Mouse (Mus musculus) G1E (cell line): ENCODE data around the gene Snapc4. TPM values are rescaled to one million over a fixed set of nuclear protein-coding genes. Genes with fewer than 3 reads are reported as not detected.

Experiments used
- ATAC-seq: 2 replicates; pipeline ENCODE4 v1.8.0; 2016; ENCODE audit warnings: mild to moderate bottlenecking; ENCODE audit not compliant: insufficient number of reproducible peaks, poor library complexity, low FRiP score, severe bottlenecking; ENCODE audit errors: extremely low read depth
- DNase-seq: peaks from one replicate; pipeline ENCODE4 v3.0.0; 2012; ENCODE audit warnings: low spot score
- H3K27me3 ChIP-seq: 2 replicates; pipeline ENCODE4 v1.6.1; 2012; ENCODE audit warnings: mild to moderate bottlenecking, low read length, inconsistent platforms; ENCODE audit not compliant: insufficient read depth
- H3K36me3 ChIP-seq: replicated peaks from 2 replicates; pipeline ENCODE3; 2012; ENCODE audit warnings: mild to moderate bottlenecking, inconsistent platforms
- H3K4me1 ChIP-seq: 2 replicates; pipeline ENCODE4 v1.6.1; 2012; ENCODE audit warnings: low read depth, low read length, inconsistent platforms, mixed read lengths; ENCODE audit not compliant: insufficient read depth
- H3K4me3 ChIP-seq: 2 replicates; pipeline ENCODE4 v1.5.1; 2012; ENCODE audit warnings: low read depth, mild to moderate bottlenecking, inconsistent platforms, low read length, moderate library complexity, mixed read lengths
- H3K9me3 ChIP-seq: replicated peaks from 2 replicates; pipeline ENCODE4 v1.6.1; 2012; ENCODE audit warnings: inconsistent platforms
- CTCF ChIP-seq: IDR thresholded peaks from 2 replicates; pipeline ENCODE4 v1.5.1; 2012; ENCODE audit warnings: low read depth, low read length, inconsistent platforms, mixed read lengths
- GATA1 ChIP-seq: IDR thresholded peaks from 2 replicates; pipeline ENCODE4 v1.6.1; 2012; ENCODE audit warnings: borderline replicate concordance, low read length, inconsistent platforms, mixed read lengths
- GATA2 ChIP-seq: IDR thresholded peaks from 2 replicates; pipeline ENCODE4 v1.6.1; 2012; ENCODE audit warnings: low read depth, low read length, inconsistent platforms, borderline replicate concordance
- POLR2AphosphoS5 ChIP-seq: IDR thresholded peaks from 2 replicates; pipeline ENCODE4 v1.6.1; 2012; ENCODE audit warnings: low read depth, low read length, inconsistent platforms; ENCODE audit not compliant: insufficient replicate concordance
- TAL1 ChIP-seq: conservative IDR thresholded peaks from 2 replicates; pipeline ENCODE4 v1.6.1; 2012; ENCODE audit warnings: low read depth, low read length, inconsistent platforms, mixed read lengths
- polyA plus RNA-seq: library from polyadenylated mRNA; stranded (reverse); fragments of >175 nt; gene quantifications from 2 replicates; pipeline ENCODE4 v1.2.3, GENCODE M21; 2012
- total RNA-seq, 2 experiments: library from RNA; stranded (forward) in 1 of 2; stranded (reverse) in 1 of 2; fragments of 200-1000 nt in 1 of 2; fragments of >200 nt in 1 of 2; fragmentation: Nextera tagmentation in 1 of 2; gene quantifications; 2 replicates each; pipeline ENCODE4 v1.2.3; 2014 to 2017

Snapc4 gene
- total and polyA plus RNA-seq, 3 experiments = 25.4 to 67.9 (median 42.2) TPM

- DNase-seq (no peak), ATAC-seq (no peak)
- peaks cover 59% of the 10 kb centered on the region for H3K27me3 ChIP-seq
- H3K4me1 ChIP-seq = peaks cover 4% of the 10 kb centered on the region; the same call in 1 of the 2 replicates
- H3K9me3 ChIP-seq = no peaks in the 10 kb centered on the region
- TF ChIP-seq TAL1 (no peak), GATA2 (no peak), GATA1 (no peak), CTCF (no peak), POLR2AphosphoS5 (no peak)
- H3K4me3 ChIP-seq = no peak overlapping the region
- H3K36me3 ChIP-seq = no peaks in the 10 kb centered on the region
Observed at GRCm38 (mm10) chr2:26314281-26315071, 66.0 kb downstream of the Snapc4 start.

- Histone ChIP-seq H3K4me1 (peaks cover 4% of the 10 kb centered on the region; the same call in 1 of the 2 replicates), H3K27me3 (peaks cover 52% of the 10 kb centered on the region), H3K36me3 (no peaks in the 10 kb centered on the region), H3K4me3 (no peak overlapping the region), H3K9me3 (no peaks in the 10 kb centered on the region)
- ATAC-seq = no peak
- no peak for DNase-seq
- TF ChIP-seq POLR2AphosphoS5 = no peak
- TF ChIP-seq CTCF = no peak
- TF ChIP-seq GATA2 = no peak
- TF ChIP-seq TAL1 = no peak
Observed at GRCm38 (mm10) chr2:26313394-26313793, 67.1 kb downstream of the Snapc4 start.

GRCm38 (mm10) chr2:26312812-26313211 is 67.6 kb downstream of the Snapc4 start:
- Histone ChIP-seq H3K4me1 (peaks cover 4% of the 10 kb centered on the region; the same call in 1 of the 2 replicates), H3K27me3 (peaks cover 47% of the 10 kb centered on the region), H3K4me3 (no peak overlapping the region), H3K36me3 (no peaks in the 10 kb centered on the region), H3K9me3 (no peaks in the 10 kb centered on the region)
- DNase-seq = no peak
- ATAC-seq = no peak
- TF ChIP-seq GATA2 (no peak), GATA1 (no peak), POLR2AphosphoS5 (no peak), TAL1 (no peak), CTCF (no peak)

Other genes starting within 250 kb of the Snapc4 start
- gene Lhx3, start 172.4 kb downstream of the Snapc4 start, total RNA-seq (2014; fragmentation: Nextera tagmentation) = not detected in 2 replicates
- not detected in 2 replicates for gene Lhx3, start 172.4 kb downstream of the Snapc4 start, total RNA-seq (2017)
- not detected in 2 replicates for gene Lhx3, start 172.4 kb downstream of the Snapc4 start, polyA plus RNA-seq
- 10.8 and 12.2 TPM in 2 replicates for gene Qsox2, start 143.1 kb downstream of the Snapc4 start, total RNA-seq (2014; fragmentation: Nextera tagmentation)
- gene Qsox2, start 143.1 kb downstream of the Snapc4 start, total RNA-seq (2017) = 6.8 and 6.9 TPM in 2 replicates
- 7.6 TPM in 2 replicates for gene Qsox2, start 143.1 kb downstream of the Snapc4 start, polyA plus RNA-seq
- gene Ccdc187, start 86.1 kb downstream of the Snapc4 start, total RNA-seq (2014; fragmentation: Nextera tagmentation) = not detected in 2 replicates
- under 0.01 and 0.11 TPM in 2 replicates for gene Ccdc187, start 86.1 kb downstream of the Snapc4 start, total RNA-seq (2017)
- gene Ccdc187, start 86.1 kb downstream of the Snapc4 start, polyA plus RNA-seq = not detected in 2 replicates
- not detected in 2 replicates for gene Gpsm1, start 65.1 kb downstream of the Snapc4 start, total RNA-seq (2014; fragmentation: Nextera tagmentation)
- gene Gpsm1, start 65.1 kb downstream of the Snapc4 start, total RNA-seq (2017) = 0.22 and 0.46 TPM in 2 replicates
- gene Gpsm1, start 65.1 kb downstream of the Snapc4 start, polyA plus RNA-seq = 0.05 and 0.11 TPM in 2 replicates
- gene Dnlz, start 28.5 kb downstream of the Snapc4 start, total RNA-seq (2014; fragmentation: Nextera tagmentation) = 7.6 and 8.8 TPM in 2 replicates
- gene Dnlz, start 28.5 kb downstream of the Snapc4 start, total RNA-seq (2017) = 9.4 and 9.8 TPM in 2 replicates
- gene Dnlz, start 28.5 kb downstream of the Snapc4 start, polyA plus RNA-seq = 14.2 and 14.5 TPM in 2 replicates
- not detected in 2 replicates for gene Card9, start 19.7 kb downstream of the Snapc4 start, total RNA-seq (2014; fragmentation: Nextera tagmentation)
- gene Card9, start 19.7 kb downstream of the Snapc4 start, total RNA-seq (2017) = 0.12 and 0.16 TPM in 2 replicates
- 0.35 and 0.38 TPM in 2 replicates for gene Card9, start 19.7 kb downstream of the Snapc4 start, polyA plus RNA-seq
- 56.5 and 69.8 TPM in 2 replicates for gene Entr1, start 8.7 kb upstream of the Snapc4 start, total RNA-seq (2014; fragmentation: Nextera tagmentation)
- gene Entr1, start 8.7 kb upstream of the Snapc4 start, total RNA-seq (2017) = 58.2 and 63.7 TPM in 2 replicates
- 68.2 and 71.5 TPM in 2 replicates for gene Entr1, start 8.7 kb upstream of the Snapc4 start, polyA plus RNA-seq
- 56.9 and 76.5 TPM in 2 replicates for gene Pmpca, start 8.7 kb upstream of the Snapc4 start, total RNA-seq (2014; fragmentation: Nextera tagmentation)
- 78.8 and 94.3 TPM in 2 replicates for gene Pmpca, start 8.7 kb upstream of the Snapc4 start, total RNA-seq (2017)
- gene Pmpca, start 8.7 kb upstream of the Snapc4 start, polyA plus RNA-seq = 542 and 594 TPM in 2 replicates
- gene Inpp5e, start 28.6 kb upstream of the Snapc4 start, total RNA-seq (2014; fragmentation: Nextera tagmentation) = 19.7 and 23.0 TPM in 2 replicates
- 7.6 and 8.2 TPM in 2 replicates for gene Inpp5e, start 28.6 kb upstream of the Snapc4 start, total RNA-seq (2017)
- gene Inpp5e, start 28.6 kb upstream of the Snapc4 start, polyA plus RNA-seq = 16.0 and 16.2 TPM in 2 replicates
- 74.0 and 83.5 TPM in 2 replicates for gene Sec16a, start 64.6 kb upstream of the Snapc4 start, total RNA-seq (2014; fragmentation: Nextera tagmentation)
- gene Sec16a, start 64.6 kb upstream of the Snapc4 start, total RNA-seq (2017) = 31.9 and 34.4 TPM in 2 replicates
- gene Sec16a, start 64.6 kb upstream of the Snapc4 start, polyA plus RNA-seq = 24.8 and 37.8 TPM in 2 replicates
- gene Notch1, start 136.0 kb upstream of the Snapc4 start, total RNA-seq (2014; fragmentation: Nextera tagmentation) = not detected in 2 replicates
- 0.06 and 0.71 TPM in 2 replicates for gene Notch1, start 136.0 kb upstream of the Snapc4 start, total RNA-seq (2017)
- 0.02 and 0.06 TPM in 2 replicates for gene Notch1, start 136.0 kb upstream of the Snapc4 start, polyA plus RNA-seq
- 29.6 and 31.9 TPM in 2 replicates for gene Egfl7, start 199.4 kb upstream of the Snapc4 start, total RNA-seq (2014; fragmentation: Nextera tagmentation)
- 160 and 228 TPM in 2 replicates for gene Egfl7, start 199.4 kb upstream of the Snapc4 start, total RNA-seq (2017)
- 131 and 136 TPM in 2 replicates for gene Egfl7, start 199.4 kb upstream of the Snapc4 start, polyA plus RNA-seq
- not detected in 2 replicates for gene Gm20532, start 206.0 kb upstream of the Snapc4 start, total RNA-seq (2014; fragmentation: Nextera tagmentation)
- gene Gm20532, start 206.0 kb upstream of the Snapc4 start, total RNA-seq (2017) = not detected in 2 replicates
- not detected in 2 replicates for gene Gm20532, start 206.0 kb upstream of the Snapc4 start, polyA plus RNA-seq
- 4.7 and 6.9 TPM in 2 replicates for gene Agpat2, start 223.8 kb upstream of the Snapc4 start, total RNA-seq (2014; fragmentation: Nextera tagmentation)
- 4.6 and 7.4 TPM in 2 replicates for gene Agpat2, start 223.8 kb upstream of the Snapc4 start, total RNA-seq (2017)
- 6.0 and 6.1 TPM in 2 replicates for gene Agpat2, start 223.8 kb upstream of the Snapc4 start, polyA plus RNA-seq
- not detected in 2 replicates for gene Fam69b, start 247.8 kb upstream of the Snapc4 start, total RNA-seq (2014; fragmentation: Nextera tagmentation)
- gene Fam69b, start 247.8 kb upstream of the Snapc4 start, total RNA-seq (2017) = 0.22 TPM in 1 of 2 replicates, not detected in the other
- gene Fam69b, start 247.8 kb upstream of the Snapc4 start, polyA plus RNA-seq = not detected in 2 replicates